Mouse (Mus musculus) MEL (cell line): ENCODE data around the gene Hps6. TPM values are rescaled to one million over a fixed set of nuclear protein-coding genes. Genes with fewer than 3 reads are reported as not detected.

ENCODE experiments used
- DNase-seq: peaks from one replicate; pipeline ENCODE4 v3.0.0; 2011; ENCODE audit warnings: low read depth, low spot score
- H3K27ac ChIP-seq: 2 replicates; pipeline ENCODE4 v1.5.1; 2012; ENCODE audit warnings: low read depth, mild to moderate bottlenecking, control low read depth, low read length, moderate library complexity; ENCODE audit not compliant: control insufficient read depth
- H3K27me3 ChIP-seq, 2 experiments: fragments of 150-350 bp in 1 of 2; sonication (generic) in 1 of 2; 2 replicates each; pipeline ENCODE4 v1.6.1; 2012; ENCODE audit warnings: low read length in 2 of 2, mild to moderate bottlenecking in 2 of 2, improper control_type of control experiment in 1 of 2, moderate library complexity in 1 of 2; ENCODE audit not compliant: insufficient read depth in 2 of 2, control insufficient read depth in 1 of 2
- H3K36me3 ChIP-seq, 2 experiments: 2 replicates each; pipeline ENCODE4 v1.6.1; 2012 to 2014; ENCODE audit warnings: low read length in 2 of 2, improper control_type of control experiment in 1 of 2, inconsistent platforms in 1 of 2, mild to moderate bottlenecking in 1 of 2; ENCODE audit not compliant: insufficient read depth in 2 of 2, control insufficient read depth in 1 of 2
- H3K4me1 ChIP-seq, 2 experiments: fragments of 150-350 bp in 1 of 2; sonication (generic) in 1 of 2; 2 replicates each; pipeline ENCODE4 v1.6.1; 2012; ENCODE audit warnings: low read length in 2 of 2, improper control_type of control experiment in 1 of 2, mild to moderate bottlenecking in 1 of 2; ENCODE audit not compliant: insufficient read depth in 2 of 2, control insufficient read depth in 1 of 2
- H3K4me3 ChIP-seq, 2 experiments: fragments of 150-350 bp in 1 of 2; sonication (generic) in 1 of 2; 2 replicates each; pipeline ENCODE4 v1.5.1; 2012; ENCODE audit warnings: low read depth in 2 of 2, low read length in 2 of 2, mild to moderate bottlenecking in 2 of 2, moderate library complexity in 2 of 2, control low read depth in 1 of 2, improper control_type of control experiment in 1 of 2; ENCODE audit not compliant: control insufficient read depth in 1 of 2, insufficient read depth in 1 of 2
- H3K79me2 ChIP-seq: 2 replicates; pipeline ENCODE4 v1.6.1; 2012; ENCODE audit warnings: mild to moderate bottlenecking, low read length, moderate library complexity; ENCODE audit not compliant: control insufficient read depth, poor library complexity, insufficient read depth
- H3K9ac ChIP-seq: 2 replicates; pipeline ENCODE4 v1.6.1; 2012; ENCODE audit warnings: low read depth, mild to moderate bottlenecking, control low read depth, low read length, moderate library complexity; ENCODE audit not compliant: control insufficient read depth, poor library complexity, severe bottlenecking
- H3K9me3 ChIP-seq: fragments of 150-350 bp; sonication (generic); replicated peaks from 2 replicates; pipeline ENCODE4 v1.6.1; 2012; ENCODE audit warnings: mild to moderate bottlenecking, low read length, improper control_type of control experiment, moderate library complexity; ENCODE audit not compliant: insufficient read depth
- CHD1 ChIP-seq: IDR thresholded peaks from 2 replicates; pipeline ENCODE4 v1.6.1; 2012; ENCODE audit warnings: low read depth, mild to moderate bottlenecking, inconsistent platforms, low read length, improper control_type of control experiment
- EP300 ChIP-seq, 2 experiments: IDR thresholded peaks; 2 replicates each; pipeline ENCODE4 v1.6.1; 2011; ENCODE audit warnings: improper control_type of control experiment in 2 of 2, low read length in 2 of 2, low read depth in 1 of 2, mild to moderate bottlenecking in 1 of 2
- HCFC1 ChIP-seq: IDR thresholded peaks from 2 replicates; pipeline ENCODE4 v1.6.1; 2012; ENCODE audit warnings: low read depth, mild to moderate bottlenecking, inconsistent platforms, low read length, improper control_type of control experiment, moderate library complexity
- MAFK ChIP-seq: IDR thresholded peaks from 2 replicates; pipeline ENCODE4 v1.6.1; 2011; ENCODE audit warnings: low read depth, mild to moderate bottlenecking, low read length, improper control_type of control experiment, borderline replicate concordance
- MAX ChIP-seq: IDR thresholded peaks from 2 replicates; pipeline ENCODE4 v1.6.1; 2011; ENCODE audit warnings: low read length, improper control_type of control experiment
- MYB ChIP-seq: IDR thresholded peaks from 2 replicates; pipeline ENCODE4 v1.6.1; 2011; ENCODE audit warnings: mild to moderate bottlenecking, low read depth, low read length, improper control_type of control experiment
- MYC ChIP-seq: IDR thresholded peaks from 2 replicates; pipeline ENCODE4 v1.6.1; 2011; ENCODE audit warnings: low read depth, mild to moderate bottlenecking, low read length, improper control_type of control experiment, moderate library complexity
- NELFE ChIP-seq: IDR thresholded peaks from 2 replicates; pipeline ENCODE4 v1.6.1; 2011; ENCODE audit warnings: low read depth, low read length, improper control_type of control experiment
- POLR2AphosphoS2 ChIP-seq: IDR thresholded peaks from 2 replicates; pipeline ENCODE4 v1.6.1; 2011; ENCODE audit warnings: low read length, improper control_type of control experiment
- SIN3A ChIP-seq: IDR thresholded peaks from 2 replicates; pipeline ENCODE4 v1.6.1; 2012; ENCODE audit warnings: low read length, improper control_type of control experiment, inconsistent platforms
- SMC3 ChIP-seq: IDR thresholded peaks from 2 replicates; pipeline ENCODE4 v1.6.1; 2011; ENCODE audit warnings: low read depth, low read length, improper control_type of control experiment
- TCF12 ChIP-seq: IDR thresholded peaks from 2 replicates; pipeline ENCODE4 v1.6.1; 2014; ENCODE audit warnings: low read depth, mild to moderate bottlenecking, inconsistent platforms, low read length, improper control_type of control experiment, moderate library complexity
- ZC3H11A ChIP-seq: IDR thresholded peaks from 2 replicates; pipeline ENCODE4 v1.6.1; 2012; ENCODE audit warnings: low read depth, mild to moderate bottlenecking, inconsistent platforms, low read length, improper control_type of control experiment
- ZKSCAN1 ChIP-seq: IDR thresholded peaks from 2 replicates; pipeline ENCODE4 v1.6.1; 2012; ENCODE audit warnings: low read depth, mild to moderate bottlenecking, inconsistent platforms, low read length, improper control_type of control experiment, moderate library complexity
- polyA plus RNA-seq, 2 experiments: library from polyadenylated mRNA; stranded (reverse) in 1 of 2; unstranded in 1 of 2; fragments of >175 nt in 1 of 2; fragments of >200 nt in 1 of 2; gene quantifications; 2 replicates each; pipeline versions ENCODE4 v1.2.1 to v1.2.4; 2012; ENCODE audit warnings: low replicate concordance in 2 of 2, low read depth in 1 of 2; ENCODE audit not compliant: insufficient read length in 2 of 2, insufficient read depth in 1 of 2, missing spikeins in 1 of 2
- total RNA-seq: library from RNA; depleted of rRNA; stranded (reverse); fragments of 300-350 nt; gene quantifications from 2 replicates; pipeline ENCODE4 v1.2.3, GENCODE M21; 2012

The Hps6 gene
- total and polyA plus RNA-seq, 3 experiments, result 11.5 to 13.2 TPM; not detected in 1

DNA sequence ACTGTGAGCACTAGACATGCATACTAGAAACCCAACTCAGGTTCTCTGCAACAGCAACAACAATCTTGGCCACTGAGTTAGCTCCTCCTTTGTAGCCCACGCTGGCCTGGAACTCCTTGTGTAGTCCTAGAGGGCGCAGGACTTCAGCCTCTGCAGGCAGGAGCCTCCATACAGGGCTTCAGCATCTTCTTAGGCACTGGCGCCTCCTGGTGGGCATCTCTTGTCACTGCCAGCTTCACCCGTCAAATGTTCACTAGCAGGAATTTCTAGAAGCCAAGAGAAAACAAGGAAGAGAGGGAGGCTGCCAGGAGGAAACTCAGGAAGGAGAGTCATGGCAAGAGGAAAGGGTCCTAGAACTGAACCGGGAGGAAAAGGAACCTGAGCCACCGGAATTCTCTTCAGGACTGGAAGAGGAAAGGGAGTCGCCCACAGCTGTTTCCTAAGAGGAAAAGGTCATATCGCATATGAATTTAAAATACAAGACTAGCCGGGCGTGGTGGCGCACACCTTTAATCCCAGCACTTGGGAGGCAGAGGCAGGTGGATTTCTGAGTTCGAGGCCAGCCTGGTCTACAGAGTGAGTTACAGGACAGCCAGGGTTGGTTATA lies 11.4 kb downstream of the Hps6 start (continued):
- TF ChIP-seq NELFE (no peak), POLR2AphosphoS2 (no peak), ZKSCAN1 (no peak)

DNA sequence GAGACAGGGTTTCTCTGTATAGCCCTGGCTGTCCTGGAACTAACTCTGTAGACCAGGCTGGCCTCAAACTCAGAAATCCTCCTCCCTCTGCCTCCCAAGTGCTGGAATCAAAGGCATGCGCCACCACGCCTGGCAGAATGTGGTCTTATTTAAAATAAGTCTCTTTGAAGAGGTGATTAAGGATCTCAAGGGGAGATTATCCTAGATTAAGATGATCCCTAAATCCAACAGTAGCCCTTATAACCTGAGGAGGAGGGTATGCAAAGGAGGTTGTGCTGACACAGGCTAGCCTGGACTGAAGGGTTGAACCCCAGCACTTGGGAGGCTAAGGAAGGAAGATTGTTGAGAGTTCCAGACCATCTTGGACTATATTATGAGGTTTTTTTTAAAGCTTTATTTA lies 12.7 kb downstream of the Hps6 start:
- no peak for DNase-seq
- Histone ChIP-seq H3K4me3 (no peak overlapping the region), H3K27me3 (0 out of 4 replicates have a peak, but pooled peaks cover 0 to 1% of the 10 kb centered on the region in 2 experiments), H3K9me3 (no peaks in the 10 kb centered on the region), H3K4me1 (peaks cover 0 to 3% of the 10 kb centered on the region in 2 experiments; a peak in 1 of 4 replicates), H3K79me2 (no peaks in the 10 kb centered on the region; the same call in 1 of the 2 replicates), H3K27ac (no peak overlapping the region), H3K9ac (no peak overlapping the region), H3K36me3 (peaks cover 0 to 6% of the 10 kb centered on the region in 2 experiments; a peak in 2 of 4 replicates)
- TF ChIP-seq SMC3 (no peak), SIN3A (no peak), NELFE (no peak), ZC3H11A (no peak), HCFC1 (no peak), CHD1 (no peak), MAFK (no peak), MYC (no peak), MYB (no peak), TCF12 (no peak), POLR2AphosphoS2 (no peak), MAX (no peak)

DNA sequence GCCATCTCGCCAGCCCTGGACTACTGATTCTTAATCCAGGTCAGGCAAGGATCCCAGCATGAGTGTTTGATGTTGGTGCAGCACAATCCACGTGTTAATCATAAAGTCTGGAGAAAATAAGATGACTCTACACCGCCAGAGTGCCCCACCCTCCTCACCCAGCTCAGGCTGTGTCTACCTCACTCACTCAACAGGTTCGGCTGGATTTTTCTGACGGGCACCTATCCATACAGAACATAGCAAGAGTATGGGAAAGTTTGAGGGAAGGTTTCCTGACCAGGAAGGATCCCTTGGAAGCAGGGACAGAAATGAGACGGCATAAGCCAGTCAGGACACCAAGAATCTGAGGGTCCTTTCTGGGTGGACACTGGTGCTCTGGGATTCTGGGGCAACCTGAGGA lies 21.7 kb downstream of the Hps6 start:
- Histone ChIP-seq H3K36me3 (no peaks in the 10 kb centered on the region), H3K9ac (no peak overlapping the region), H3K4me3 (no peak overlapping the region), H3K4me1 (no peaks in the 10 kb centered on the region), H3K27ac (no peak overlapping the region), H3K9me3 (no peaks in the 10 kb centered on the region), H3K27me3 (peaks cover 0 to 1% of the 10 kb centered on the region in 2 experiments; a peak in 1 of 4 replicates), H3K79me2 (no peaks in the 10 kb centered on the region)
- TF ChIP-seq EP300 (IDR thresholded peaks at IDR 0.05; ENCODE audit: low read depth in 1 of 2, low read length in 2 of 2), result no peak
- no peak for TF ChIP-seq POLR2AphosphoS2
- DNase-seq, result no peak
